ENCODE assay signal across 8 mouse cellular contexts in genomic region chr2:71673087-71673920, GRCm38 (mm10).
DNase-seq lines count a peak whose midpoint lies in the region; ATAC-seq and TF ChIP-seq lines count a peak whose summit lies in the region.

No protein-coding gene starts in this region.

- TF ChIP-seq CTCF in heart, postnatal 0 days (IDR thresholded peaks at IDR 0.05; ENCODE audit: low read depth): no peak

- peak; percentile 67; the same call in 1 of the 2 replicates for ATAC-seq in midbrain, embryonic 13.5 days
- ATAC-seq in midbrain, embryonic 16.5 days: no peak
- ATAC-seq in heart, postnatal 0 days (ENCODE audit: insufficient read depth, low read depth): peak; percentile 87
- peak; percentile 36; the same call in 1 of the 2 replicates for ATAC-seq in neural tube, embryonic 13.5 days (ENCODE audit: low read depth)

- H3K4me2 ChIP-seq in midbrain, embryonic 13.5 days (replicated peaks): no peak overlapping the region
- H3K4me2 ChIP-seq in midbrain, embryonic 16.5 days (ENCODE audit: low read length): no peak overlapping the region
- H3K4me2 ChIP-seq in heart, postnatal 0 days (ENCODE audit: low read depth, low read length): no peak overlapping the region
- no peak overlapping the region for H3K4me2 ChIP-seq in neural tube, embryonic 13.5 days

- peak; percentile 79 for DNase-seq in heart, postnatal 0 days (ENCODE audit: low spot score)
- no peak for DNase-seq in limb, embryonic 10.5 days (ENCODE audit: low spot score)
- no peak for DNase-seq in right cerebral cortex, postnatal 10 days (ENCODE audit: low spot score in 2 of 2)
- DNase-seq in frontal cortex, postnatal 10 days (ENCODE audit: low spot score in 2 of 2): no peak
- DNase-seq in left cerebral cortex, postnatal 4 days: no peak

- H3K9ac ChIP-seq in midbrain, embryonic 13.5 days (replicated peaks): no peak overlapping the region
- H3K9ac ChIP-seq in midbrain, embryonic 16.5 days (ENCODE audit: low read depth, low read length): no peak overlapping the region
- no peak overlapping the region for H3K9ac ChIP-seq in heart, postnatal 0 days (replicated peaks; ENCODE audit: low read depth, low read length)
- H3K9ac ChIP-seq in neural tube, embryonic 13.5 days: no peak overlapping the region

- no peaks in the 10 kb centered on the region for H3K9me3 ChIP-seq in midbrain, embryonic 13.5 days
- no peaks in the 10 kb centered on the region for H3K9me3 ChIP-seq in midbrain, embryonic 16.5 days (replicated peaks; ENCODE audit: control insufficient read depth, low read length, poor library complexity, severe bottlenecking)
- H3K9me3 ChIP-seq in heart, postnatal 0 days (replicated peaks; ENCODE audit: control insufficient read depth, low read length): no peaks in the 10 kb centered on the region
- no peaks in the 10 kb centered on the region for H3K9me3 ChIP-seq in limb, embryonic 10.5 days (replicated peaks)
- no peaks in the 10 kb centered on the region for H3K9me3 ChIP-seq in neural tube, embryonic 13.5 days

- no peaks in the 10 kb centered on the region for H3K4me1 ChIP-seq in midbrain, embryonic 13.5 days (replicated peaks)
- no peaks in the 10 kb centered on the region for H3K4me1 ChIP-seq in midbrain, embryonic 16.5 days (ENCODE audit: control insufficient read depth, insufficient read depth, low read length)
- H3K4me1 ChIP-seq in heart, postnatal 0 days (ENCODE audit: control insufficient read depth, insufficient read depth): 0 out of 2 replicates have a peak, but pooled peaks cover 12% of the 10 kb centered on the region
- peaks cover 24% of the 10 kb centered on the region for H3K4me1 ChIP-seq in limb, embryonic 10.5 days
- no peaks in the 10 kb centered on the region for H3K4me1 ChIP-seq in neural tube, embryonic 13.5 days (replicated peaks)

- H3K27me3 ChIP-seq in midbrain, embryonic 13.5 days: no peaks in the 10 kb centered on the region
- no peaks in the 10 kb centered on the region for H3K27me3 ChIP-seq in midbrain, embryonic 16.5 days (ENCODE audit: control insufficient read depth, insufficient read depth, low read depth, low read length)
- no peaks in the 10 kb centered on the region for H3K27me3 ChIP-seq in heart, postnatal 0 days (ENCODE audit: control insufficient read depth, insufficient read depth, low read length)
- no peaks in the 10 kb centered on the region for H3K27me3 ChIP-seq in limb, embryonic 10.5 days (ENCODE audit: low read depth, poor library complexity, severe bottlenecking)
- no peaks in the 10 kb centered on the region for H3K27me3 ChIP-seq in neural tube, embryonic 13.5 days

- peak; percentile 93 for TF ChIP-seq EP300 in heart, postnatal 0 days (IDR thresholded peaks at IDR 0.05; ENCODE audit: low read depth)

- no peak overlapping the region for H3K27ac ChIP-seq in midbrain, embryonic 13.5 days
- H3K27ac ChIP-seq in midbrain, embryonic 16.5 days (ENCODE audit: low read length): no peak overlapping the region
- H3K27ac ChIP-seq in heart, postnatal 0 days (ENCODE audit: low read depth): peak overlapping the region; percentile 83
- peak overlapping the region; percentile 75; the same call in 1 of the 2 replicates for H3K27ac ChIP-seq in limb, embryonic 10.5 days
- peak overlapping the region; percentile 6; the same call in 1 of the 2 replicates for H3K27ac ChIP-seq in neural tube, embryonic 13.5 days (replicated peaks)

- intact Hi-C loops in left cerebral cortex, postnatal 4 days (cut with DNase I): no loop called here

- H3K4me3 ChIP-seq in midbrain, embryonic 13.5 days (replicated peaks): no peak overlapping the region
- no peak overlapping the region for H3K4me3 ChIP-seq in midbrain, embryonic 16.5 days (ENCODE audit: low read depth, low read length)
- H3K4me3 ChIP-seq in heart, postnatal 0 days (ENCODE audit: low read depth, low read length): no peak overlapping the region
- no peak overlapping the region for H3K4me3 ChIP-seq in limb, embryonic 10.5 days
- H3K4me3 ChIP-seq in neural tube, embryonic 13.5 days: no peak overlapping the region

- WGBS in midbrain, embryonic 13.5 days: 81% methylated on average over 18 of the region's 18 CpGs
- 78% methylated on average over 18 of the region's 18 CpGs for WGBS in midbrain, embryonic 16.5 days
- WGBS in heart, postnatal 0 days: 56% methylated on average over 18 of the region's 18 CpGs
- 82% methylated on average over 18 of the region's 18 CpGs for WGBS in limb, embryonic 10.5 days
- WGBS in neural tube, embryonic 13.5 days: 75% methylated on average over 18 of the region's 18 CpGs

- H3K36me3 ChIP-seq in midbrain, embryonic 13.5 days: no peaks in the 10 kb centered on the region
- H3K36me3 ChIP-seq in midbrain, embryonic 16.5 days (ENCODE audit: control insufficient read depth, insufficient read depth, low read length): no peaks in the 10 kb centered on the region
- H3K36me3 ChIP-seq in heart, postnatal 0 days (replicated peaks; ENCODE audit: control insufficient read depth, insufficient read depth, low read length): no peaks in the 10 kb centered on the region
- H3K36me3 ChIP-seq in limb, embryonic 10.5 days: no peaks in the 10 kb centered on the region
- H3K36me3 ChIP-seq in neural tube, embryonic 13.5 days: no peaks in the 10 kb centered on the region

Comparison
In these comparisons a context has a peak if more than half of its experiments do, and no peak if none do; other contexts are left out.
1. H3K27ac ChIP-seq: peak in heart, postnatal 0 days (single experiment), limb, embryonic 10.5 days (single experiment) and neural tube, embryonic 13.5 days (single experiment); none in midbrain, embryonic 13.5 days (single experiment) and midbrain, embryonic 16.5 days (single experiment).